Mouse (Mus musculus) MEL (cell line): ENCODE measurements around the gene Ppil6. TPM values are rescaled to one million over a fixed set of nuclear protein-coding genes. Genes with fewer than 3 reads are reported as not detected.

ENCODE experiments used
- DNase-seq: peaks from one replicate; pipeline ENCODE4 v3.0.0; 2011; ENCODE audit warnings: low read depth, low spot score
- H3K27ac ChIP-seq: 2 replicates; pipeline ENCODE4 v1.5.1; 2012; ENCODE audit warnings: low read depth, mild to moderate bottlenecking, control low read depth, low read length, moderate library complexity; ENCODE audit not compliant: control insufficient read depth
- H3K27me3 ChIP-seq, 2 experiments: fragments of 150-350 bp in 1 of 2; sonication (generic) in 1 of 2; 2 replicates each; pipeline ENCODE4 v1.6.1; 2012; ENCODE audit warnings: low read length in 2 of 2, mild to moderate bottlenecking in 2 of 2, improper control_type of control experiment in 1 of 2, moderate library complexity in 1 of 2; ENCODE audit not compliant: insufficient read depth in 2 of 2, control insufficient read depth in 1 of 2
- H3K36me3 ChIP-seq, 2 experiments: 2 replicates each; pipeline ENCODE4 v1.6.1; 2012 to 2014; ENCODE audit warnings: low read length in 2 of 2, improper control_type of control experiment in 1 of 2, inconsistent platforms in 1 of 2, mild to moderate bottlenecking in 1 of 2; ENCODE audit not compliant: insufficient read depth in 2 of 2, control insufficient read depth in 1 of 2
- H3K4me1 ChIP-seq, 2 experiments: fragments of 150-350 bp in 1 of 2; sonication (generic) in 1 of 2; 2 replicates each; pipeline ENCODE4 v1.6.1; 2012; ENCODE audit warnings: low read length in 2 of 2, improper control_type of control experiment in 1 of 2, mild to moderate bottlenecking in 1 of 2; ENCODE audit not compliant: insufficient read depth in 2 of 2, control insufficient read depth in 1 of 2
- H3K4me3 ChIP-seq, 2 experiments: fragments of 150-350 bp in 1 of 2; sonication (generic) in 1 of 2; 2 replicates each; pipeline ENCODE4 v1.5.1; 2012; ENCODE audit warnings: low read depth in 2 of 2, low read length in 2 of 2, mild to moderate bottlenecking in 2 of 2, moderate library complexity in 2 of 2, control low read depth in 1 of 2, improper control_type of control experiment in 1 of 2; ENCODE audit not compliant: control insufficient read depth in 1 of 2, insufficient read depth in 1 of 2
- H3K79me2 ChIP-seq: 2 replicates; pipeline ENCODE4 v1.6.1; 2012; ENCODE audit warnings: mild to moderate bottlenecking, low read length, moderate library complexity; ENCODE audit not compliant: control insufficient read depth, poor library complexity, insufficient read depth
- H3K9ac ChIP-seq: 2 replicates; pipeline ENCODE4 v1.6.1; 2012; ENCODE audit warnings: low read depth, mild to moderate bottlenecking, control low read depth, low read length, moderate library complexity; ENCODE audit not compliant: control insufficient read depth, poor library complexity, severe bottlenecking
- H3K9me3 ChIP-seq: fragments of 150-350 bp; sonication (generic); replicated peaks from 2 replicates; pipeline ENCODE4 v1.6.1; 2012; ENCODE audit warnings: mild to moderate bottlenecking, low read length, improper control_type of control experiment, moderate library complexity; ENCODE audit not compliant: insufficient read depth
- BHLHE40 ChIP-seq: IDR thresholded peaks from 2 replicates; pipeline ENCODE4 v1.6.1; 2012; ENCODE audit warnings: low read depth, mild to moderate bottlenecking, inconsistent platforms, low read length, improper control_type of control experiment, borderline replicate concordance
- CHD2 ChIP-seq: IDR thresholded peaks from 2 replicates; pipeline ENCODE4 v1.6.1; 2011; ENCODE audit warnings: low read length, improper control_type of control experiment
- GATA1 ChIP-seq: IDR thresholded peaks from 2 replicates; pipeline ENCODE4 v1.6.1; 2011; ENCODE audit warnings: low read depth, low read length, improper control_type of control experiment
- JUND ChIP-seq: IDR thresholded peaks from 2 replicates; pipeline ENCODE4 v1.6.1; 2011; ENCODE audit warnings: low read depth, mild to moderate bottlenecking, improper control_type of control experiment, low read length
- KAT2A ChIP-seq: conservative IDR thresholded peaks from 2 replicates; pipeline ENCODE4 v1.6.1; 2012; ENCODE audit warnings: low read depth, low read length, improper control_type of control experiment, inconsistent platforms
- MEF2A ChIP-seq: IDR thresholded peaks from 2 replicates; pipeline ENCODE4 v1.6.1; 2014; ENCODE audit warnings: low read depth, mild to moderate bottlenecking, inconsistent platforms, low read length, improper control_type of control experiment; ENCODE audit not compliant: poor library complexity, insufficient replicate concordance, severe bottlenecking; ENCODE audit errors: extremely low read depth
- MYB ChIP-seq: IDR thresholded peaks from 2 replicates; pipeline ENCODE4 v1.6.1; 2011; ENCODE audit warnings: mild to moderate bottlenecking, low read depth, low read length, improper control_type of control experiment
- MYC ChIP-seq: IDR thresholded peaks from 2 replicates; pipeline ENCODE4 v1.6.1; 2011; ENCODE audit warnings: low read depth, mild to moderate bottlenecking, low read length, improper control_type of control experiment, moderate library complexity
- NRF1 ChIP-seq: IDR thresholded peaks from 2 replicates; pipeline ENCODE4 v1.6.1; 2014; ENCODE audit warnings: low read depth, mild to moderate bottlenecking, inconsistent platforms, low read length, improper control_type of control experiment, moderate library complexity; ENCODE audit not compliant: poor library complexity, insufficient read depth, severe bottlenecking
- POLR2A ChIP-seq, 2 experiments: IDR thresholded peaks; 2 replicates each; pipeline ENCODE4 v1.6.1; 2011 to 2012; ENCODE audit warnings: low read length in 2 of 2, mild to moderate bottlenecking in 2 of 2, control low read depth in 1 of 2, improper control_type of control experiment in 1 of 2, low read depth in 1 of 2, moderate library complexity in 1 of 2; ENCODE audit not compliant: control insufficient read depth in 1 of 2, insufficient read depth in 1 of 2, poor library complexity in 1 of 2
- POLR2AphosphoS2 ChIP-seq: IDR thresholded peaks from 2 replicates; pipeline ENCODE4 v1.6.1; 2011; ENCODE audit warnings: low read length, improper control_type of control experiment
- POLR2AphosphoS5 ChIP-seq: IDR thresholded peaks from 2 replicates; pipeline ENCODE4 v1.6.1; 2012; ENCODE audit warnings: low read depth, borderline replicate concordance, mild to moderate bottlenecking, inconsistent platforms, low read length, moderate library complexity, mixed read lengths
- SMC3 ChIP-seq: IDR thresholded peaks from 2 replicates; pipeline ENCODE4 v1.6.1; 2011; ENCODE audit warnings: low read depth, low read length, improper control_type of control experiment
- TAL1 ChIP-seq: IDR thresholded peaks from 2 replicates; pipeline ENCODE4 v1.6.1; 2012; ENCODE audit warnings: mild to moderate bottlenecking, inconsistent platforms, low read length, moderate library complexity, mixed read lengths
- TBP ChIP-seq: IDR thresholded peaks from 2 replicates; pipeline ENCODE4 v1.8.0; 2011; ENCODE audit warnings: low read depth, low read length, improper control_type of control experiment
- UBTF ChIP-seq: IDR thresholded peaks from 2 replicates; pipeline ENCODE4 v1.6.1; 2012; ENCODE audit warnings: low read depth, mild to moderate bottlenecking, inconsistent platforms, low read length, improper control_type of control experiment, moderate library complexity, borderline replicate concordance; ENCODE audit not compliant: insufficient read depth
- ZC3H11A ChIP-seq: IDR thresholded peaks from 2 replicates; pipeline ENCODE4 v1.6.1; 2012; ENCODE audit warnings: low read depth, mild to moderate bottlenecking, inconsistent platforms, low read length, improper control_type of control experiment
- ZMIZ1 ChIP-seq: IDR thresholded peaks from 2 replicates; pipeline ENCODE4 v1.6.1; 2012; ENCODE audit warnings: low read depth, mild to moderate bottlenecking, inconsistent platforms, low read length, improper control_type of control experiment, moderate library complexity
- polyA plus RNA-seq, 2 experiments: library from polyadenylated mRNA; stranded (reverse) in 1 of 2; unstranded in 1 of 2; fragments of >175 nt in 1 of 2; fragments of >200 nt in 1 of 2; gene quantifications; 2 replicates each; pipeline versions ENCODE4 v1.2.1 to v1.2.4; 2012; ENCODE audit warnings: low replicate concordance in 2 of 2, low read depth in 1 of 2; ENCODE audit not compliant: insufficient read length in 2 of 2, insufficient read depth in 1 of 2, missing spikeins in 1 of 2
- total RNA-seq: library from RNA; depleted of rRNA; stranded (reverse); fragments of 300-350 nt; gene quantifications from 2 replicates; pipeline ENCODE4 v1.2.3, GENCODE M21; 2012; rRNA removed

The Ppil6 gene
- total RNA-seq (not detected in 2 replicates), polyA plus RNA-seq (not detected)

- H3K9ac ChIP-seq: no peak within 1 kb of the TSS
- TF ChIP-seq TBP (no peak), CHD2 (no peak), MYC (no peak), UBTF (no peak), ZMIZ1 (no peak), GATA1 (no peak), POLR2A (IDR thresholded peaks at IDR 0.05; ENCODE audit: control insufficient read depth in 1 of 2, insufficient read depth in 1 of 2, low read depth in 1 of 2, low read length in 2 of 2, poor library complexity in 1 of 2) (no peak), NRF1 (no peak), POLR2AphosphoS5 (no peak), JUND (no peak)
- H3K4me3 ChIP-seq: no peak within 1 kb of the TSS
- no peaks in the 10 kb centered on the region for H3K4me1 ChIP-seq
- no peak for DNase-seq
- no peak within 1 kb of the TSS for H3K27ac ChIP-seq
- H3K36me3 ChIP-seq: no peaks in the 10 kb centered on the region
- H3K9me3 ChIP-seq: no peaks in the 10 kb centered on the region
- H3K27me3 ChIP-seq: peaks cover 0 to 7% of the 10 kb centered on the region in 2 experiments; a peak in 3 of 4 replicates
- H3K79me2 ChIP-seq: no peaks in the 10 kb centered on the region
Observed at GRCm38 (mm10) chr10:41489708-41490517, at the start of gene Ppil6, which contains the start of gene Smpd2. Ppil6 (plus strand) TSS chr10:41490439. Smpd2 (minus strand) TSS chr10:41490369.

- TF ChIP-seq ZC3H11A: no peak
- no peak for TF ChIP-seq MEF2A
- TF ChIP-seq SMC3: no peak
- no peak for TF ChIP-seq POLR2AphosphoS2
- no peak for TF ChIP-seq MYB
- TF ChIP-seq MYC: no peak
- peak; percentile 56 for TF ChIP-seq GATA1
- TF ChIP-seq BHLHE40: no peak
- TF ChIP-seq NRF1: no peak
- peak; percentile 54 for TF ChIP-seq TAL1
- no peak for TF ChIP-seq KAT2A
- Histone ChIP-seq H3K79me2 (peaks cover 17% of the 10 kb centered on the region), H3K36me3 (peaks cover 0 to 12% of the 10 kb centered on the region in 2 experiments; a peak in 2 of 4 replicates), H3K9me3 (no peaks in the 10 kb centered on the region), H3K4me3 (no peak overlapping the region), H3K4me1 (peaks cover 4 to 21% of the 10 kb centered on the region in 2 experiments), H3K27me3 (no peaks in the 10 kb centered on the region), H3K9ac (no peak overlapping the region), H3K27ac (no peak overlapping the region)
- peak; percentile 30 for DNase-seq
Observed at GRCm38 (mm10) chr10:41448216-41448615, 42.0 kb upstream of the Ppil6 start.
